Mouse (Mus musculus): ENCODE results near the gene Urb2.
"Not testable (repeated sequence)": the region's sequence is repeated elsewhere in the genome, so short reads cannot be mapped to it uniquely, and the experiment has no call there.

Gene Urb2

DNA sequence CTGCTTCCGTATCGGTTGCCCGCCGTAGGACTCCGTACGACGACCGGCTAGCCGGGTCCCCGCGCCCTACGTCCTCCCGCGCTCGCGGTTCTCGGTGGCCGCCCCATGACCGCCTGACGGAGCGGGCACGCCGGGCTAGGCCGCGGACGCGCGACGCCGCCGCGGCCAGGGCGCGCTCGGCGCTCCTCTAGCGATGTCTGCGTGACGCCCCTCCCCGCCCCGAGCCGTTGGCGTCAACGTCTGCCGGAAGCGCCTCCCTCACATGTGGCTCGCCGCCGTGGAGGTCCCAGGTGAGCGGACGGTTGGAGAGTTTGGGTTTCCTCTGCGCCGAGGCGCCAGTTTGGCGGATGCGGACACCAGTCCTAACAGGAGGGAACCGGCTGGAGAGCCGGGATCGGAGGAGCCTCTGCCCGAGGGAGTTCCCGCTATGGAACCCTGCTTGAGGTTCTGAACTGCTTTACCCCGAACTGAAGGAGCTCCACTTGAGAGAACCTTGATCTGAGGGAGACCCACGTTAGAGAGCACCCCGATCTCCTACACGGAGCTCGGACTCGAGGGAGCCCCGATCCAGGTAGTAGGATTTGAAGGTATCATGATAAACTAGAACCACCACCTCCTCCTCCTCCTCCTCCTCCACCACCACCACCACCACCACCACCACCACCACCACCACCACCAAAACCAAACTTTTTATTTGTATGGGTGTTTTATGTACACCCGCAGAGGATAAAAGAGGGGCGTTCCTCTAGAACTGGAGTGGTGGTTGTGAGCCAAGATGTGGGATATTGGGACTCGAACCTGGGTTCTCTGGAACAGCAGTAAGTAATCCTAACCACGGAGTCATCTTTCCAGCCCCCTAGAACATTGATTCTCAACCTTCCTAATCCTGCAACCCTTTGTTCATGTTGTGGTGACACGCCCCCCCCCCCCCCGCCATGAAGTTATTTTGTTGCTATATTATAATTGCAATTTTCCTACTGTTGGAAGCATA is at the start of gene Urb2, which contains the start of gene Taf5l:
TSS of gene Urb2 (plus strand) at position 272 of the 991 bp plus-strand sequence.
TSS of gene Taf5l (minus strand) at position 161 of the 991 bp plus-strand sequence.
- DNase-seq: peak; percentile 95

DNA sequence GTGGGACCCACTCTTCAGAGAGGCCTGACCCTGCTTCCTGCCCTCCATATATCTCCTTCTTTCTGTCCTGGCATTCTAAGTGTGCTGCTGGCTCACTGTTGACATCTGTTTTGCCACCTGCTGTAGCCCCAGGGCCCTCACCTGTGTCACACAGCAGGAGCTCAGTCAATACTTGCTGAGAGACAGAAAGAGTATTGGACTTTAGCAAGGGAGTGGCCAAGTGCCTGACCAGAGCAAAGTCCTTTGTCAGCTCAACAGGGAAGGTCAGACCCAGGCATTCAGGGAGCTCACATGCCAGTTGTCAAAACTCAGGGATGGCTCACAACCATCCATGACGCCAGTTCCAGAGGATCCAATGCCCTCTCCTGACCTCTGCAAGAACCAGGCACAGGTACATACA is 47.8 kb upstream of the Urb2 start:
- no peak for DNase-seq

DNA sequence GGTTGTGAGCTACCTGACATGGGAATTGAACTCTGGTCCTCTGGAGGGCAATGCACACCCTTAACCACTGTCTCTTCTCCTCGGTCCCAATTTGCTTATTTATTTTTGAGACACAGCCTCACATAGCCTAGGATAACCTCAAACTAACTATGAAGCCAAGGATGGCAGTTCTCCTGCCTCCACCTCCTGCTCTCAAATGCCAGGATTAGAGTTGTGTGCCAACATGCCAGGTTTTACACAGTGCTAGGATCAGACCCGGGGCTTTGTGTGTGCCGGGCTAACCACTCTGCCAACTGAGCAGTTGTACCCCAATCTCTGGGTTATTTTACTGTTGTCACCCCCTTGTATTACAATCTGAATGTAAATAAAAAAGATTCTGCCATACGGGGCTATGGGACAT is 43.8 kb upstream of the Urb2 start:
- no peak for DNase-seq

DNA sequence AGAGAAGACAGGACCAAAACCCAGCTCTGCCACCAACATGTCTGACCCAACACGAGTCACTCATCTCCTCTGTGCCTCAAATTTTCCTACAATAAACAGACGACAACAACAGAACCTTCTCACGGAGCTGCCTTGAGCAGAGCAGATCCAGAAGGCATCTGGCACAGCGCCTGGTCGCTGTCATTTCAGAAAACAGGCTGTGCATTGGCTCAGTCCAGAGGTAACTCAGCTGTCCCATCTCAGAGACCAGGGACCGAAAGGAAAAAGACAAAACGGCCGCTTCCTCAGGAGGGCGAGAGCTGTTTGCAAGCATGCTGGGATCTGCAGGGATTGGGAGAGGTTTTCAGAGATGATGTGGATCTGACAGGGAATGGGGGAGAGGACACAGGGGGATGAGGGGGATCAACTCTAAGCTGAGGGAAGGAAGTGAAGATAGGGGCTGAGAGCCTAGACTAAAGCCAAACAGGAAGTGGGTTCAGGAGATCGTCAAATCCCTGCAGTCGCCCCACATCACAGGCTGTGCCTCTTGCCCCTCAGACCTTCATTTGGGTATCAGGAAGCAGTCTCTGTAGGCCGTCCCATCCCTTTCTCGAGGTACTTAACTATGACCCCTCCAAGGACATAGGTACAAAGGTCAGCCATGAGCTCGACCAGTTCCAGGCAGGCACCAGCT is 43.0 kb upstream of the Urb2 start:
- DNase-seq: no peak

DNA sequence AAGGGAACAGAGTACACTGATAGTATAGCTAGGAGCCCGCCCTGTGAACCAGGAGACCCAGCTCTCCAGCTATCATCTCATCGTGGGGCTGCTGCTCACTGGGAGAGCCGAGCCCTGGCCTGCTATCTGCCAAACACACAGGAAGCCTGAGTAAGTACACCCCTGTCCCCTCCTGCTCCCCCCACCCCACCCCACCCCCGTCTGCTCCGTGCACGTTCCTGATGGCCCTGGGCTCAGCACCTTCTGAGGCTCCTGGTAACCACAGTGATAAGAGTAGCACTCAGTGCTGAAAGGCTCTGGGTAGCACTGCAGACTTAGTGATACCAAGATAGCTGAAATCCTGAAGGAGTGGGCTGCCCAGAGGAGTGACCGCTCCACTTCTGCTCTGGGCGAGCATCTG is 42.4 kb upstream of the Urb2 start:
- DNase-seq: no peak

DNA sequence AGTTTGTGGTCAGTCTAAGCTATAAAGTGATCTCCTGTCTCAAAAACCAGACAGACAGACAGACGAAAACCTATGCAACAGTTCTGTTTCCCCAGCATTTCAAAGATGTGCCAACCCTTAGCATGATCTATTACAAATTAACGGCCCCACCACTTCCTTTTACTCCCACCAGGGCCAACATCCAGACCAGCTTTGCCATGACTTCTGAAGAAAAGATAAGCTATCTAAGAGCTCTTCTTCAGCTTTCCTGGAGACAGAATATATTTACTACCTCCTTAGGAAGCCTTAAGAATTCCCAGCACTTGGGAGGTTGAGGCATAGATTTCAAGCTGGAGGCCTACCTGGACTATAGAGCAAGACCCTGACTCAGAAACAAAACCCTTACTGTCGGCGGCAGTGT is 41.1 kb upstream of the Urb2 start:
- no peak for DNase-seq

DNA sequence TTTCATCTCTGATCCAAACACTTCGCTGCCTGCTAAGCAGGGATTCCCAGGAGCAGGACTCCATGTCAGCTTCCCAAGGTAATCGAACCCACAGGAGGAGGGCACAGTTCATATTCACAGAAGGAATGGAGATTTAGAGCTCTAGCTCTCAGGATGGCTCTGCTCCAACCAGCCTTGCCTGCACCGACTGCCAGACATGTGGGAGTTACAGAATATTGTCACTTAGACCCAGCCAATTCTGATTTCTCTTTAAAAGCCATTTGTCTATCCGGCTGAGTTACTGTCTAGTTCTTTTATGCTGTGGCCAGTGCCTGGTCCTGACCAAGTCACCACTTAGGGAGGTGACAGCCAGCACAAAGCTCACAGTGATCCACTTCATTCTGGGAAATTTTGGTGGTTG is 39.6 kb upstream of the Urb2 start:
- peak; percentile 24 for DNase-seq

DNA sequence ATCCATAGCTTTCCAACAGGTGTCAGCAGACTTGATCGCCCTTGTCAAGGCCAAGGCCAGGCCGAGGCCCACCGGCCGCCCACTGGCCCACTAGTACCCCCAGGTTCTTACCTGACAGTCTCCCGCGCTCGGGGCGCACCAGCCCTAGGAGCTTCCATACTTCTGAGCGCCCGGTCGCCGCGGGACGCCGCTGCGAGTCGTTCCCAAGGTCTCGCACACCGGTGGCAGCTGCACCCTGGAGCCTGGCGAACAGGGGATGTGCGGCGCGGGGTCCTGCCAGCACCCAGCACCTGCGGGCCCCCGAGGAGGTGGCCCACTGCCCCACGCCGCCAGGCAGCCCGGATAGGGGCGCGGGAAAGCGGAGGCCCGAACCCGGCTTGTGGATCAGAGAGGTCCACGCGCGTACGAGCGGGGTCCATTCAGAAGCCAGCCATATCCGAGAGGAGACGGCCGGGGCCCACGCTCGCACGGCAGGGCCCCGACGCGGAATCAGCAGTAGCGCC is 39.0 kb upstream of the Urb2 start:
- peak; percentile 40 for DNase-seq

DNA sequence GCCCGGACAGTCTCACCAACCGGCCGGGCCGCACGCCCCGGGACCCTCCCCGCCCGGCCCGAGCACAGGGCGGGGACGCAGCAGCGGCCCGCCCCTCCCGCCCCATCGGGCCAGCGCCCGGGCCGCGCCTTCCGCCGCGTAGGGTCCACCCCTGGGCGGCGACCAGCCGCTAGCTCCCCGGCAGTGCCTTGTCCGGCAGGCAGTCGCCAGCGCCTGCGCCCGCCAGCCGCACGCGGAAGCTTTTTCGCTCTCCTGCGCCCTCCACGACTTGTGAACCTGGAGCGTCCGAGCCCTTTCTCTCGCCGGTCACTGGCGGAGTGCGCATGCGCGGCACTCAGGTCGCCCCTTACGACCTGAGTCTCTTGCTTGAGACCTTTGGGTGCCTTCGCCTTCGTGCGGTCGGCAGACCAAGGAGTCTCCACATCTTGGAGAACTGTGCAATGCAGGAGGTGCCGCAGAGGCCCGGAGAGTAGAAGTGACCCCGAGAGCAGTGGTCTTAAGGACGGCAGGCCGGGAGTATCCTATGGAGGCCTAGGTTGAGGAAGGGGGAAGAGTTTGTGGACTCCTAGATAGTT is 38.4 kb upstream of the Urb2 start, which contains the start of gene Abcb10:
TSS of gene Abcb10 (minus strand) at position 297 of the 575 bp plus-strand sequence.
- peak; percentile 73 for DNase-seq

DNA sequence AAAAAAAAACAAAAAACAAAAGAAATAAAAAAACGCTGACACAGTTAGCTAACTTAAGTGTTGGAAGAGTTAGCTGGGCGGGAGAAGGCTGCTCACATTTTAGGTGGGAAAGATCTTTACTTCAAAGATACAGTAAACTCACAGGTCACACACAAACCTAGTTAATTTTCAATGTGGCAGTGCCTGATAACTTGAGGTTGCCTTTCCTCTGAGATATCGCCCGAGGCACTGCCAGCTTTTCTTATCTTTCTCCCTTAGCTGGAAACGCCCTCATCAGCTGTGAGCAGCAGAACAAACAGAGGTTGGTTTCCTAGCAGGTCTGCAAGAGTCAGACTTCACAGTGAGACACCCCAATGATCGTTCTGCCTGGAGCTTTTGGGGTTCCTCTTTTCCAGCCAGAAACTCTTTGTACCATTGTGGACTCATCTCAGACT is 32.7 kb upstream of the Urb2 start:
- no peak for DNase-seq

DNA sequence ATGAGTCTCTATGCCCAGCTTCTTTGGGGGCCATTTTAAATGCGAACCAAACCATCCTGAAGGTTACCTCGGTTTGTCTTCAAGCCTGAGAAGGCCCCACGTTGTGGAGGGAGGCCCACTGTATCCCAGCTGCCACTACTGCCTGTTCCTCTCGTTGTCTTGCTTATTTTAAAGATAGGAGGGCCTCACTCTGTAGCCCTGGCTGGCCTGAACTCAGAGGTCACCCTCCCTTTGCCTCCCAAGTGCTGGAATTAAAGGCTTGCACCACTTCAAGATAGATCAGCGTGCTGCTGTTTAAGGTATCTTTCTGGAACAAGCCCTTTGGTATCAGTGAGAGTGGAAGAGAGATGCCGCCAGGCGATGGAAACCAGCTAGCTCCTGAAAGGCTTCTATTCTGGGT is 32.2 kb upstream of the Urb2 start:
- DNase-seq: no peak

DNA sequence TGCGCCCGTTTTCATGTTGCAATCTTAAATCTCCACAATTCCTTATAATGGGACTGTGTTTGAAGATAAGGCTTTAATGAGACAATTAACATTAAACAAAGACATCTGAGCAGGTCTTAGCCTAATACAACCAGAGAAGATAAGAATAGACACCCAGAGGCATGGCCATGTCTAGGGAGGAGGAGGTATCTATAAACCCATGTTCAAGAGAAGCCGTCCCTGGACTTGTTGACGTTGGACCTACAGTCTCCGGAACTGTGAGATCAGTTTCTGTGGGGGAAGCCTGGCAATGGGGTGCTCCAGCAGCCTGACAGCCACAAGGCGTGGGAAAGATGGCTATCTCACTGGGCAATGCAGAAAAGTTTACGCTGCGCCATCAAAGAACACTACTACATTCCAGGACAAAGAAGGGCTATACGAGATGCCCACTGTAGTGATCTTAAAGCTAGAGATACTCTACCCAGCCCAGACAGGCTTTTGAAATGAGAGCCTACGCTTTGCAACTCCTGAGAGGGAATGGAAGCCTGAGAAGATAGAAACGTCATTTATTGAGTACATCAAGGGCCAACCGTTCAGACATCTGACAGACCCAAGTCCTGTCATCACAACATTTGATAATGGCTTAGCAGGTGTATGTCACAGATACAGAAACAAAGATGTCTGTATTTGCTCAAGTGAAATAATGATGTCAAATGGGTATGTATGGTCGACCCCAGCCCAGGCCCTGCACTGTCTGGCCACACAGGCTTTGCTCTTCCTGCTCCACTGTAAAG is 30.8 kb upstream of the Urb2 start:
- no peak for DNase-seq

DNA sequence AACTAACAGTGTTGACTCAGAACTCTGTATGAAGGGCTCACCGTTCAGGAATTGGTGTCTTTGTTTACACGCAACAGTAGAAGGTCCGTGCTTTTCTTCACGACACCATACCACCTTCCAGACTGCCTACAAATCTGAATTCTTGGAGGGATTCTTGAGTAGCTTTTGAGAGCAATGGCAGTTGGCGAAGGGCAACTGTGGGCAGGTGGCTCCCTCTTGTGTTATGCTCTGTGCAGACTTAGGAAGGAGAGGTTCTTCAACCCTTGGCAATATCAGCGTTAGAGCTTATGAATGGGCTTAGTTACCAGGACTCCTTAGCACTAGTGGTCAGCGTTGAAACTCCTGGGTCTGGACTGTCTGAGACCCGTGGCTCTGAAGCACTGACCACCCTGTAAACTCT is 28.7 kb upstream of the Urb2 start:
- no peak for DNase-seq

DNA sequence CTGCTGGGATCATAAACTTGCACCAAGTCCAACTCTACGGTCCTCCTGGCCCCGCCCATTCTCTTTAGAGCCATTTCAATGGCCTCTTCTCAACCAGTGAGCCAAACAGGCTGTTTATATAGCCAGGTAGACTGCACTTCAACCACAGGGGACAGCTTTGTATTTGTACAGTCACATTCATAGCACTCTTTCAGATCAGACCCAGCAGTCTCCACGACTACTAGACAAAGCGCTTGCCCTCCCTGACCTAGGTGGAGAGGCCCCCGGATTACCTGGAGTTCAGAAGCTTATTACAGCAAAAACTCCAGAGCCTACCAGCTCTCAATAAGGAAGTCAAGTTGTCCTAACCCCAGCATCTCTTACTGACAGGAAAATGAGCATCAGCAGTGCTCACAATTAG is 27.7 kb upstream of the Urb2 start:
- no peak for DNase-seq

DNA sequence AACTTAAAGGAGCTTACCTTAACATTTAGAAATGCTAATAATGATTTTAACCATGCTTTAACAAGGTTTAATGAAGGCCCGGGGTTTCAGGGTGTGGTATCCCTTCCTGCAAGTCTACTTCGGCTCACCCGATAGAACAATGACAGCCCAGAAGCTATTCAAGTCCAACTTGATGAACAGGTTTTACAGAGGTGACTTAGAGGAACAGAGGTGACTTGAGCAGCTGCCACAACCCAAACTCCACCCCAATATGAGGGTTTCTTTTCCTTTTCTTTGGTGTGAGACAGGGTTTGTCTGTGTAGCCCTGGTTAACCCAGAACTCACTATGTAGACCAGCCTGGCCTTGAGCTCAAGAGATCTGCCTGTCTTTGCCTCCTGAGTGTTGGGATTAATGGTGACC is 27.3 kb upstream of the Urb2 start:
- no peak for DNase-seq

DNA sequence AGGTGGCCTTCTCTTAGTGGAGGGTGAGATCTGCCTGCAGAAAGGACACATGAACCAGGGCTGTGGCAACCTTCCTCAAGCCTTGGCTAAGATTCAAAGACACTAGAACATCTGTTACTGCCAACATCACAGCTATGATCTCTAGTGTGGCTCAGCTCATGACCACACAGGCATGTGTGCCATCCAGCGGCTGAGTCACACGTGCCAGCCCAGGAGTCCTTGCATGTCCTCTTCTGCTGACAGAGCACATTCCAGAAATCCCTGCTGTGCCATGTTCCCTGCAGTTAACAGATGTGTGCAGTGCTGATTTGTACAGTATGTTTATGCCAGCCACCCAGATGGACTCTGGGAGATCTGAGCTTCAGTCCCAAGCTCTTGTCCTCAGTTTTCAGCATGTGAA is 21.7 kb upstream of the Urb2 start:
- no peak for DNase-seq

DNA sequence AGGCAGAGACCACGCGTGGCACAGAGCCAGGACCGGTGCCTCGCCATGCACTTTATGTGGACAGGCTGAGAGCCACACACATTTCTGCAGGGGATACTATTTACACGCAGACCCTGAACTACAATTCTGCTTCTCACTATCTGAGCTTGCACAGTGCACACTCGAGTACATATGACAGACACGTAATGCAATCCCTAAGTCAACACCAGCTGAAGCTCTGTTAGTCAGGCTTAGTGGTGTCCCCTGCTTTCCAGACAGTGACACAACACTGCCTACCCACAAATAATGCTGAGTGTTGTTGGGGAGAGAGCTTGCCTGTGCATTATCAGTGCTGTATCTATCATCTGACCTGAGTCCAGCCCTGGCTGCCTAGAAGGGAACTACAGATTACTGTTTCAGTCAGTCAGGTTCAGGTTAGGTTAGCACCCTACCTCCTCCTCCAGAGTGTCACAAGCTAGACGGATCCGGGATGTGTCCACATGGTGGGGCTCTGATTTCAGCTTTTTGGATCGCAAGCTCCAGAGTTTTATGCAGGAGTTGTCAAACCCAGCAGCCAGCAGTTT is 18.7 kb upstream of the Urb2 start:
- no peak for DNase-seq

DNA sequence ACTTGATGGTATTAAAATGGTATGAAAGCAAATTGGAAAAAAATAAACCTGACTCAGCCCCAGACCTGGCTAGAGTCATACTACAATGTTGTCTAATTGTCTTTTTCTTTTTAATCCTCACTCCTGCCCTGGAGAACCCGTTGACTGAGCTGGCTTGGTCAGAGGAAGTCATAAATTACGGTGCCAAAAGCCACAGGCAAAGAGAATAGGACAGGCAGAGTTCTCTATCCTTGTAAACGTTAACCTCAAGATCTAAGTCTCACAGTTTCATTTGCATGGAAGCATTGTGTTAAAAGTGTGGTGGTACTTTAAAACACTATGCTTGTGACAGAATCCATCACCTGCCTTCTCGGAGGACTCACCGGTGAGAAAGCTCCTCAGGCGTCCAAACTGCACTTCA is 13.5 kb upstream of the Urb2 start:
- no peak for DNase-seq

DNA sequence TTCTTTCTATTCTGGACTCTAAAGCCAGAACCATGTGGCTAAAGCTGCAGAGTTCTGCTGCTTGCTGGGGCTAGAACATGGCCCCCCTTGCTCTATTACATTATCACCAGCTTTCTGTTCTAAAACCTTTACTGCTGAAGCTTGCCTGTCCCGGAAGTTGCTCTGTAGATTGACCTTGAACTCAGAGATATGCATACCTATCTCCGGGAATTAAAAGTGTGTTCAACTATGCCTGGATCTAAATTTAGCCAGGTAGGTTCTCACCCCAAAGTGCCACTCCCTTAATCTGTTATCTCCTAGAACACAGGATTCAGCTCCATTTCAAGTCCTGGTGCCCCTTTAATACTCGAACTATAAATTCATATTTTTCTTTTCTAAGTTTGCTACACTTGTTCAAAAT is 9.7 kb upstream of the Urb2 start:
- DNase-seq: no peak

DNA sequence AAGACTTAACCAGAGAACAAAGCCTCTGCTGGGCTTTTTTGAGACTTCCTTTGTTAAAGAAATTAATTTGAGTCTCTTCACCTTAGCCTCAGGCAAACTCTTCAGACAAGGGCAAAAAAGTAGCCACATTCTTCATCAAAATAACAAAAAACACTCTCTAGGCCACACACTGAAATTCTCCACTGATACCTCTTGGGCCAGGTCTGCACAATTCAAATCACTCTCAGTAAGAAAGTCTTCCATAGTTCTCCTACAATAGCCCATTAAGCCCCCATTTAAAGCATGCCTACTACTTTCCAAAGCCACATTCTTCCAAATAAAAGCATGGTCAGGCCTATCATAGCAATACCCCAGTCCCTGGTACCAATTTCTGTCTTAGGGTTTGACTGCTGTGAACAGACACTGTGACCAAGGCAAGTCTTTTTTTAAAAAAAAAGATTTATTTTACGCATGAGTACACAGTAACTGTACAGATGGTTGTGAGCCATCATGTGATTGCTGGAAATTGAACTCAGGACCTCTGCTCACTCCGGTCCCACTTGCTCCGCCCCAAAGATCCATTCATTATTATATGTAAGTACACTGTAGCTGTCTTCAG is 9.2 kb upstream of the Urb2 start:
- no peak for DNase-seq

DNA sequence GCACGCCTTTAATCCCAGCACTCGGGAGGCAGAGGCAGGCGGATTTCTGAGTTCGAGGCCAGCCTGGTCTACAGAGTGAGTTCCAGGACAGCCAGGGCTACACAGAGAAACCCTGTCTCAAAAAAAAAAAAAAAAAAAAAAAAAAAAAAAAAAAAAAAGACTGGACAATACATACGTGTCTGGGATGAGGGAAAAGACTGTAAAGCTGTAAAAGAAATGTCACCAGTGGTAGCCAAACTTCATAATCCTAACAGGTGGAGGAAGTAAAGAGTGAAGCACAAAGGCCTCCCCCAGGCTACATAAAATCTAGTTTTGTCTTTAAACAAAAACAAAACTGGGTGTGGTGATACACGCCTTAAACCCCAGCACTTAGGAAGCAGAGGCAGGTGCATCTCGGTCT is 7.0 kb upstream of the Urb2 start:
- DNase-seq: not testable (repeated sequence)

DNA sequence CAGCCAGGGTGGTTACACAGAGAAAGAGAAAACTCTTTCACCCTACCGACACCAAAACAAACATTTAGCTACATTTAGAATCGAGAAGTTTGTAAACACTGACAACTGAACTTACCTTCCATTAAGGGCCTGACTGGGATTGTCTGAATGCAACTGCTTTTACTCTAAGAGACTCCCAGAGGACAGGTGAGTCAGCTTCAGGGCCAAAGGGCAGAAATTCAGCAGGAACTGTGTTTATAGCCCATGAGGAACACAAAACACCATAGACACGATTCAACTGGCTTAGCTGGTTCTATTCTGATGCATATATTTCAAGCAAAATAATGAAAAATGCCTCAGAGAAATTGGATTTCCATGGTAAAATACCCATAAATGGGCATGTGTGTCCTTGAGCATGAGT is 6.6 kb upstream of the Urb2 start:
- no peak for DNase-seq
